Mouse (Mus musculus): ENCODE results near the gene Rph3al.

GRCm38 (mm10) chr11:75930911-75931678 is 7.1 kb downstream of the Rph3al start:
- no peak for TF ChIP-seq TAL1 (conservative IDR thresholded peaks at IDR 0.05; ENCODE audit: low read depth, low read length)
- no peak for TF ChIP-seq CTCF (IDR thresholded peaks at IDR 0.05; ENCODE audit: low read depth, low read length)
- no peak for TF ChIP-seq GATA1 (IDR thresholded peaks at IDR 0.05; ENCODE audit: borderline replicate concordance, low read length)
- no peak for TF ChIP-seq POLR2AphosphoS5 (IDR thresholded peaks at IDR 0.05; ENCODE audit: insufficient replicate concordance, low read depth, low read length)
- TF ChIP-seq GATA2 (IDR thresholded peaks at IDR 0.05; ENCODE audit: borderline replicate concordance, low read depth, low read length): no peak
